Mouse (Mus musculus) bone marrow, adult 2 months (tissue): ENCODE results near the gene Zbtb11. TPM values are rescaled to one million over a fixed set of nuclear protein-coding genes. Genes with fewer than 3 reads are reported as not detected.
"Not testable (repeated sequence)": the region's sequence is repeated elsewhere in the genome, so short reads cannot be mapped to it uniquely, and the experiment has no call there.

Experiments
- H3K27ac ChIP-seq: fragments of 200-500 bp; 2 replicates; pipeline ENCODE4 v1.5.1; 2012; ENCODE audit warnings: low read depth, mild to moderate bottlenecking, control low read depth, inconsistent platforms, low read length; ENCODE audit not compliant: control insufficient read depth, poor library complexity, insufficient read depth
- H3K4me1 ChIP-seq: fragments of 200-500 bp; 2 replicates; pipeline ENCODE4 v1.6.1; 2011; ENCODE audit warnings: low read length; ENCODE audit not compliant: control insufficient read depth, insufficient read depth
- H3K4me3 ChIP-seq: fragments of 200-500 bp; replicated peaks from 2 replicates; pipeline ENCODE3; 2011; ENCODE audit warnings: mild to moderate bottlenecking, low read depth, low read length, control low read depth; ENCODE audit not compliant: control insufficient read depth
- CTCF ChIP-seq: fragments of 200-500 bp; IDR thresholded peaks from 2 replicates; pipeline ENCODE4 v1.5.1; 2011; ENCODE audit warnings: low read length, control low read depth; ENCODE audit not compliant: control insufficient read depth, insufficient read depth
- POLR2A ChIP-seq: fragments of 200-500 bp; IDR thresholded peaks from 2 replicates; pipeline ENCODE4 v1.6.1; 2011; ENCODE audit warnings: low read depth, mild to moderate bottlenecking, control low read depth, low read length, borderline replicate concordance; ENCODE audit not compliant: control insufficient read depth
- WGBS: fragments of 180-500 bp; shearing (Covaris S2); methylation state at CpG from one replicate; pipeline ENCODE4 v1.1.7; 2018; 5-methylcytosine and 5-hydroxymethylcytosine counted together
- polyA plus RNA-seq: library from polyadenylated mRNA; stranded (reverse); fragments of >200 nt; gene quantifications from 2 replicates; pipeline ENCODE4 v1.2.4, GENCODE M21; 2011; ENCODE audit warnings: low replicate concordance; ENCODE audit not compliant: missing spikeins, insufficient read depth, insufficient read length

Gene Zbtb11
- polyA plus RNA-seq, 1 experiment = 8.9 TPM

- no peak overlapping the region for H3K4me3 ChIP-seq
- WGBS = 1% methylated on average over 7 of the region's 7 CpGs
- no peaks in the 10 kb centered on the region for H3K4me1 ChIP-seq
- H3K27ac ChIP-seq = no peak overlapping the region
- TF ChIP-seq POLR2A = no peak
- TF ChIP-seq CTCF = no peak
Observed at GRCm38 (mm10) chr16:55948963-55949362, 24.7 kb upstream of the Zbtb11 start.

GRCm38 (mm10) chr16:55950462-55950861, 23.2 kb upstream of the Zbtb11 start:
- WGBS = 70% methylated on average over 3 of the region's 3 CpGs
- no peaks in the 10 kb centered on the region for H3K4me1 ChIP-seq
- no peak overlapping the region for H3K4me3 ChIP-seq
- TF ChIP-seq POLR2A (no peak), CTCF (no peak)
- H3K27ac ChIP-seq = no peak overlapping the region

GRCm38 (mm10) chr16:55950946-55951678, 22.6 kb upstream of the Zbtb11 start:
- H3K27ac ChIP-seq = no peak overlapping the region
- H3K4me1 ChIP-seq = no peaks in the 10 kb centered on the region
- H3K4me3 ChIP-seq = peak overlapping the region; percentile 66
- TF ChIP-seq CTCF = peak; percentile 25; the same call in 1 of the 2 replicates
- TF ChIP-seq POLR2A = no peak
- 13% methylated on average over 19 of the region's 19 CpGs for WGBS

GRCm38 (mm10) chr16:55951679-55952327, 21.9 kb upstream of the Zbtb11 start:
- no peak overlapping the region for H3K27ac ChIP-seq
- no peaks in the 10 kb centered on the region for H3K4me1 ChIP-seq
- no peak overlapping the region for H3K4me3 ChIP-seq
- TF ChIP-seq CTCF = no peak
- TF ChIP-seq POLR2A = no peak
- WGBS = 43% methylated on average over 7 of the region's 7 CpGs

- no peak overlapping the region for H3K27ac ChIP-seq
- no peaks in the 10 kb centered on the region for H3K4me1 ChIP-seq
- H3K4me3 ChIP-seq = no peak overlapping the region
- no peak for TF ChIP-seq POLR2A
- TF ChIP-seq CTCF = no peak
Observed at GRCm38 (mm10) chr16:55952771-55953170, 20.9 kb upstream of the Zbtb11 start.

- not testable (repeated sequence) for H3K27ac ChIP-seq, H3K4me3 ChIP-seq, H3K4me1 ChIP-seq
- WGBS = 71% methylated on average over 9 of the region's 9 CpGs
Observed at GRCm38 (mm10) chr16:55954196-55954595, 19.5 kb upstream of the Zbtb11 start.

GRCm38 (mm10) chr16:55963068-55963467, 10.6 kb upstream of the Zbtb11 start:
- H3K4me3 ChIP-seq, H3K4me1 ChIP-seq, H3K27ac ChIP-seq: not testable (repeated sequence)
- 87% methylated on average over 6 of the region's 11 CpGs for WGBS

GRCm38 (mm10) chr16:55964126-55964949, 9.3 kb upstream of the Zbtb11 start:
- Histone ChIP-seq H3K4me1 (no peaks in the 10 kb centered on the region; the same call in 1 of the 2 replicates), H3K4me3 (no peak overlapping the region), H3K27ac (no peak overlapping the region)
- 55% methylated on average over 4 of the region's 4 CpGs for WGBS
- TF ChIP-seq POLR2A (no peak), CTCF (peak; percentile 65)
